Mouse (Mus musculus) adrenal gland, adult 2 months (tissue): ENCODE data around the gene Slco6c1. TPM values are rescaled to one million over a fixed set of nuclear protein-coding genes. Genes with fewer than 3 reads are reported as not detected.

Experiments used
- DNase-seq: peaks from one replicate; pipeline ENCODE4 v3.0.0; 2021
- long read RNA-seq: library from polyadenylated mRNA; stranded (forward); transcript quantifications from one replicate; pipeline ENCODE4 v2.0.0, GENCODE M21; 2021
- polyA plus RNA-seq: library from polyadenylated mRNA; depleted of rRNA; stranded (reverse); fragments of >200 nt; gene quantifications from 2 replicates; pipeline ENCODE4 v1.2.3, GENCODE M21; 2012; rRNA removed
- total RNA-seq, 2 experiments: library from RNA; stranded (reverse); gene quantifications; 2 replicates each; pipeline ENCODE4 v1.2.3; 2021

Gene Slco6c1
- total RNA-seq (not detected), polyA plus RNA-seq (not detected in 2 replicates)
- long read RNA-seq, result 0 reads

GRCm38 (mm10) chr1:97128201-97128600 lies at the start of gene Slco6c1:
TSS of gene Slco6c1 (minus strand) at chr1:97128301.
- no peak for DNase-seq

- DNase-seq, result no peak
Observed at GRCm38 (mm10) chr1:97038982-97039381, 89.1 kb downstream of the Slco6c1 start.

- DNase-seq, result no peak
Observed at GRCm38 (mm10) chr1:97038548-97038947, 89.6 kb downstream of the Slco6c1 start.

- no peak for DNase-seq
Observed at GRCm38 (mm10) chr1:97037955-97038354, 90.1 kb downstream of the Slco6c1 start.

GRCm38 (mm10) chr1:97021388-97021787 lies 106.7 kb downstream of the Slco6c1 start:
- no peak for DNase-seq

- no peak for DNase-seq
Observed at GRCm38 (mm10) chr1:97019404-97019803, 108.7 kb downstream of the Slco6c1 start.

GRCm38 (mm10) chr1:97018978-97019377 lies 109.1 kb downstream of the Slco6c1 start:
- peak; percentile 9 for DNase-seq
